Mouse (Mus musculus) lung, postnatal 25 days (tissue): ENCODE results near the gene Ciart.
A peak's percentile ranks its signal among the peaks of the same experiment; 100 is the strongest.
"Not testable (repeated sequence)": the region's sequence is repeated elsewhere in the genome, so short reads cannot be mapped to it uniquely, and the experiment has no call there.

Experiments
- DNase-seq: peaks from one replicate; pipeline ENCODE4 v3.0.0; 2022; ENCODE audit warnings: low spot score

Ciart gene

GRCm38 (mm10) chr3:95901616-95902372, 19.7 kb upstream of the Ciart start:
- no peak for DNase-seq

GRCm38 (mm10) chr3:95899800-95900524, 17.9 kb upstream of the Ciart start:
- no peak for DNase-seq

- DNase-seq = not testable (repeated sequence)
Observed at GRCm38 (mm10) chr3:95895501-95895900, 13.4 kb upstream of the Ciart start.

- peak; percentile 79 for DNase-seq
Observed at GRCm38 (mm10) chr3:95894317-95895160, 12.5 kb upstream of the Ciart start.

DNA sequence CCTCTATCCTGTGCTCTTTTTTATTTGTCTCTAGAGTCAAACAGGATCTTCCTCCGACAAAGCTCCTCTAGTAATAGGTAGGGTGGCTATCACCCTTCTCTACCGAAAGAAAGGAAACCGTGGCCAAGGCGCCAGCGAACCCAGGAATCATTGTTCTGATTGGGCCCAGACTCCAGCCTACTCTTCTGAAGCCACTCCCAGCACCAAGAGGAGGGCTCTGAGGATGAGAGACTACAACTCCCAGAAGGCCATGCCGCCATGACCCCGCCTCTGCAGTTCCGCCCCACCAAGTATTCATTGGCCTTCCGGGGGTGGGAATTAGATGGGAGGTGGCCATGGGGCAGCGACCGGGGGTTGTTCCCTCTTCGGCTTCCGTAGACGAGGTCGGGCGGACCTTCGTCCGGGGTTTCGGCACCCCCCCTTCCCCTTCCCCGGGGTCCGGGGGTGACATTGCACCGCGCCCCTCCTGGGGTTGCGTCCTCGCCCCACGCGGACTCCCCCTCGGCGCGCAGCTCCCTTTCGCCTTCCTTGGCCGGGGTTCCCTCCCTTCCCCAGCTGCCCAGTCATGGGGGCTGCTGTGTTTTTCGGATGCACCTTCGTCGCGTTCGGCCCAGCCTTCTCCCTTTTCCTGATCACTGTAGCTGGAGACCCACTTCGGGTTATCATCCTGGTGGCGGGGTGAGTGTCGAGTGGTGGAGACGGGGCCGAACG, 11.7 kb upstream of the Ciart start, which contains the start of gene Aph1a:
Aph1a (plus strand) TSS at position 364 of the 711 bp plus-strand sequence.
- peak; percentile 99 for DNase-seq

DNA sequence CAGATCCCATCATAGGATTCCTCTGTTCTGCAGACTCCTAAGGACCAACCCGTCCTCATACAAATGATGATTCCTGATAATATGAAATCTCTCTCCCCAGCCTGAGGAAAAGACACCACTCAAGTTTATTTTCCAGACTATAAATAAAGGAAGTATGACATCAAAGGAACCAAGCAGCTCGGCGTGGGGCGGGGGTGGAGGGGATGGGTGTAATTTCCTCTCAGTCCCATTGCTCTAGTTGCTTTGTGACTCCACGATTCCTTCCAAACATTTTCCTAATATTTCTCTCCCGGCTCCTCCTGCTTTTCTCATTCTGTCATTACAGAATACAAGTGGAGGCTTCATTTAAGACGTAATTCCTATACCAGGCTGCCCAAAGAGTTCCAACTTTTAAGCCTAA, 11.1 kb upstream of the Ciart start:
- DNase-seq = peak; percentile 68

DNA sequence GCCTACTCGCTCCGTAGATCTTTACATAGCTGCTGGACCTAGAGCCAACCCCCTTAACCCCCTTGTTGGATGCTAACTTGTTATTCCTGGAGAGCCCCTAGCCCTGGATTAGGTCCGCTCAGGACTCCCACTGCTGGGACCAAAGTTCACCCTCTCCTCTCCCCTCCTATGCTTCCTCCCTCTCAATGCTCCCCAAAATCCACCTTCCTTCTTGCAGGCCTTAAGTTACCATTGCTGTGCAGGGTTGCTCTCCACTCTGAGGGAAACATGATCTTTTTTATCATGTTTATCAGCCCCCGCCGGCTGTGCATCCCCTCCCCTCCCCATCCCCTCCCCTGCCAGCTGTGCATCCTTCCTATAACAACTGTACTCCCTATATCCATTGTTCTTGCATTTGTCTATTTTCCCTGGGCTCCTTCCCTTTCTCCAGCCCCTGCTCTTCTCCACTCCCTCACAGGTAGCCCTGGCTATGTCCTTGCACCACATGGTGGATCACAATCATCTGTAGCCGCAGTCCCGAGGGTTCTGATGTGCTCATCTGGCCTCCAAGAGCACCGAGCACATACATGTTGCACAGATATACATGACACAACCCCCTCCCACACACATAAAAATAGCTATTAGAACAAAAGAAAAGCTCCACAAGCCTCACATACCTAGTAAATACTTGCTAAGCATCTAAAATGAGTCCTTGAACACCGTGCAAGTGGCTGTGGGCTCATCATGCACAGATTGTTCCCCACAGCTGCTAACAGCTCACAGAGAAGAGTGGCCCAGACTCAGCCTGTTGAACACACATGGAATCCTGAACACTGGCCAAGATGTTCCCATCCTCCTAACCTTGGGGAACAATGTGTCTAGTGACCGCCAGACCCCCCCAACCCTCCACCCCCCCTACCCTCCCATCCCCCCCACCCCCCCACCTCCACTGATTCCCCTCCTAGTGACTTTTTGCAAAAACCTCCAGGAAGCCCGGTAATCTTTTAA, 10.3 kb upstream of the Ciart start:
- DNase-seq = peak; percentile 60

GRCm38 (mm10) chr3:95891211-95892065, 9.4 kb upstream of the Ciart start, which contains the start of gene BC028528:
TSS of gene BC028528 (minus strand) at chr3:95892005.
- DNase-seq = peak; percentile 72

DNA sequence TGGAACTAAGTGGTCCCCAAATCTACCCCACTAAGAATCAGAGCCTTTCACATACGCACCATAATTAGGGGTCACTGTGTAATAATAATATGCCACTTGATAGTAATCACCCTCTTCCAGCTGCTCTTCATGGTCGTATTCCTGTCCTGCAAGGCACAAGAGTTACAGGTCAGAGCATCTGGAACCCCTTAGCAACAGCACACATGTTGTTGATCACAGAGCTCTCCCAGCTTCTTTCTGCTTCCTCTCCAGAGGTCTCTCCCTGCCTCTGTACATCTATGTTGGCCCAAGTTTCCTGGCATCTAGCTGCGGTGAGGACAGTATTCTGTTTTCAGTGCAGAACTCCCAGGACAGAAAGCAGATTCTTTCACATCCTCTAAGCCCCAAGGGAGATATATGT, 7.6 kb upstream of the Ciart start:
- no peak for DNase-seq

- no peak for DNase-seq
Observed at GRCm38 (mm10) chr3:95887596-95887995, 5.5 kb upstream of the Ciart start.

- DNase-seq = no peak
Observed at GRCm38 (mm10) chr3:95884400-95884799, 2.3 kb upstream of the Ciart start.

- DNase-seq = peak; percentile 83
Observed at GRCm38 (mm10) chr3:95882816-95883425, 870 bp upstream of the Ciart start.

DNA sequence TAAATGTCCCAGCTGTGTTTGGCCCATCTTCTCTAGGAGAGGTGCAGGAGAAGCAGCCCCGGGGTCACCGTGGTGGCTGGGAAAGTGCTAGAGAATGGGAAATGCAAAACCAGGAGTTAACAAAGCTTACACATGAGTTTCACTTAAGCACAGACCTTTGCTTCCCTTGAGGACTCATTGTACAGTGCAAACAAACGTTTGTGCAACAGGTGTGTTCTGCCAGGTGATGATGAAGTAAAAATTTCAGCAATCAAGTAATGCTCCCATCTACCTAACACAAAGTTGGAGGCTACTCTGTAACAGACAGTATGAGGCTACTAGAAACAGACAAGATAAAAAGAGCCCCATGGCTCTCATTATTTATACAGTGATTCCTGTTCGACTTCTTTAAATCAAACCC, 3.0 kb downstream of the Ciart start:
- DNase-seq = peak; percentile 47

- DNase-seq = no peak
Observed at GRCm38 (mm10) chr3:95872048-95872447, 10.0 kb downstream of the Ciart start.

DNA sequence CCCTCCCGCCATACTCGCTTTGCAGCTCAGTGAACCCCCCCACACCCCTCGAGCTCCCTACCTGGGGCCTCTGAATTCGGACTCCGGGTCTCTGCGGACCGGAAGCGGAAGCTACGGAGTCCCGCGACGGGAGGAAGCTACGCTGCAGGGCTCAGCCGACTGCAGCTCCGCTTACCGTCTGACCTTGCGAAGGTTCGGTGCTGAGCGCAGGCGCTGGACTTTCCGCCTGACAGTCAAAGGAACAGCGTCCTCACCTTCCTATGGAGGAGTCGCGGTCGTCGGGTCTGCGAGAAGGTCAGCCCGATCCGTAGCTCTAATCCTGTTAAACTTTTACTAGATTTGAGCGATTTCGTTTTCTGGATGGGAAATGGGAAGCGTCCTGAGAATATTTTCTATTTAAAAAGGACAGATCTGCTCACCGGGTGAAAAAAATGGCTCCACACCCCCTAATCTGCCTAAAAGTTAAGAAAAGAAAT, 10.6 kb downstream of the Ciart start, which contains the start of gene Mrps21:
Mrps21 (minus strand) TSS at position 128 of the 476 bp plus-strand sequence.
- DNase-seq = peak; percentile 89

GRCm38 (mm10) chr3:95870976-95871375, 11.1 kb downstream of the Ciart start:
- no peak for DNase-seq

GRCm38 (mm10) chr3:95867408-95867807, 14.6 kb downstream of the Ciart start:
- DNase-seq = no peak

DNA sequence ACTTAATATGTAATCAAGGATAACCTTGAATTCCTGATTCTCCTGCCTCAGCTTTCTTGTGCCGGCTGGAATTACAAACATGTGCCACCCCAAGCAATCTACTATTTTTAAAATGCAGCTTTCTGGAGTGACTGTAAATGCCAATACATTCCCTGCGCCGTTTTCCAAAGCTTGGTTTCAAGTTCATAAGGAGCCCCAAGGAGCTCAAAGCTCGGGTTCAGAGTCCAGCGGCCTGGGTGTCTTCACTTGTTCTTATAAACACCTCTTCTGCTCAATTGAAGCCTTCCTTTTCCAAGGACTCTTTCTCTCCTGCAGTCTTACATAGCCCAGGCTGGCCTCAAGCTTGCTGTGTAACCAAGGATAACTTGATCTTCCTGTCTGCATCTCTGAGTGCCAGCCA, 16.0 kb downstream of the Ciart start:
- DNase-seq = no peak

DNA sequence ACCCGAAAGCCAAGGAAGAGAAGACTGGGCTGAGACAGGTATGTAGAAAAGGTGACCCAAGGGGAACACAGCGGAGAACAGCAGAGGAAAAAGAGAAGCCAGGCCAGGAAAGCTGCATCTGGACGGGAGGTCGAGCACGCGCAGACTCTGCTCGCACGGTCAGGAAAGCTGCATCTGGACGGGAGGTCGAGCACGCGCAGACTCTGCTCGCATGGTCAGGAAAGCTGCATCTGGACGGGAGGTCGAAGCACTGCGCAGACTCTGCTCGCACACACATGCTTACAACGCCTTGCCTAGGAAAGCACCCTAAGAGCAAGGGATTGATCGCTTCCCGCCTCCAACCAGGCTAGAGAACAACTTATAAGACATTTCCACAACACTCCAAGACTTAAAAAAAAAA, 16.5 kb downstream of the Ciart start:
- DNase-seq = no peak
